Mouse (Mus musculus): ENCODE measurements at regions not wholly inside any gene's neighbourhood (a gene's known extent, or its start where the extent isn't known, plus 50 kb on each side); places are given as distances from the start of the nearest gene placed in this dataset.
A peak's percentile ranks its signal among the peaks of the same experiment; 100 is the strongest.

GRCm38 (mm10) chr13:107888571-107889451 lies 155.4 kb upstream of the Smim15 start:
- H3K4me1 ChIP-seq (ENCODE audit: control insufficient read depth, insufficient read depth, low read length) = peaks cover 13% of the 10 kb centered on the region; the same call in 1 of the 2 replicates
- H3K27ac ChIP-seq (ENCODE audit: low read length) = peak overlapping the region; percentile 88
- ATAC-seq (ENCODE audit: insufficient read depth, low FRiP score) = no peak
- under 1% methylated on average over 90 of the region's 127 CpGs for WGBS
- H3K4me3 ChIP-seq (replicated peaks; ENCODE audit: low read length) = peak overlapping the region; percentile 84
- H3K4me2 ChIP-seq (ENCODE audit: low read depth, low read length) = peak overlapping the region; percentile 78
- peak overlapping the region; percentile 92 for H3K9ac ChIP-seq (ENCODE audit: low read length)
- no peaks in the 10 kb centered on the region for H3K9me3 ChIP-seq (replicated peaks; ENCODE audit: control insufficient read depth, low read length)
- H3K27me3 ChIP-seq (ENCODE audit: control insufficient read depth, insufficient read depth, low read length) = 0 out of 2 replicates have a peak, but pooled peaks cover 1% of the 10 kb centered on the region
- no peaks in the 10 kb centered on the region for H3K36me3 ChIP-seq (ENCODE audit: control insufficient read depth, insufficient read depth, low read length)

- Histone ChIP-seq H3K9me3 (replicated peaks; ENCODE audit: control insufficient read depth, low read length) (no peaks in the 10 kb centered on the region), H3K4me1 (ENCODE audit: control insufficient read depth, insufficient read depth, low read length) (peaks cover 13% of the 10 kb centered on the region; the same call in 1 of the 2 replicates), H3K27me3 (ENCODE audit: control insufficient read depth, insufficient read depth, low read length) (no peaks in the 10 kb centered on the region), H3K36me3 (ENCODE audit: control insufficient read depth, insufficient read depth, low read length) (no peaks in the 10 kb centered on the region), H3K9ac (ENCODE audit: low read length) (peak overlapping the region; percentile 92), H3K27ac (ENCODE audit: low read length) (peak overlapping the region; percentile 88; the same call in 1 of the 2 replicates), H3K4me3 (replicated peaks; ENCODE audit: low read length) (peak overlapping the region; percentile 84), H3K4me2 (ENCODE audit: low read depth, low read length) (peak overlapping the region; percentile 78)
- 1% methylated on average over 9 of the region's 9 CpGs for WGBS
- no peak for ATAC-seq (ENCODE audit: insufficient read depth, low FRiP score)
These were observed 156.1 kb upstream of the Smim15 start for GRCm38 (mm10) chr13:107888231-107888555.

- Histone ChIP-seq H3K9me3 (replicated peaks; ENCODE audit: control insufficient read depth, low read length) (no peaks in the 10 kb centered on the region), H3K4me1 (ENCODE audit: control insufficient read depth, insufficient read depth, low read length) (peaks cover 13% of the 10 kb centered on the region; the same call in 1 of the 2 replicates), H3K9ac (ENCODE audit: low read length) (peak overlapping the region; percentile 92), H3K4me2 (ENCODE audit: low read depth, low read length) (peak overlapping the region; percentile 78), H3K4me3 (replicated peaks; ENCODE audit: low read length) (peak overlapping the region; percentile 84), H3K27ac (ENCODE audit: low read length) (0 out of 2 replicates have a peak overlapping the region, but pooled peaks have one; percentile 88), H3K36me3 (ENCODE audit: control insufficient read depth, insufficient read depth, low read length) (no peaks in the 10 kb centered on the region), H3K27me3 (ENCODE audit: control insufficient read depth, insufficient read depth, low read length) (no peaks in the 10 kb centered on the region)
- no peak for ATAC-seq (ENCODE audit: insufficient read depth, low FRiP score)
- 5% methylated on average over 16 of the region's 16 CpGs for WGBS
These were observed 156.6 kb upstream of the Smim15 start for GRCm38 (mm10) chr13:107887366-107888230.

- Histone ChIP-seq H3K4me2 (ENCODE audit: low read depth, low read length) (no peak overlapping the region), H3K9ac (ENCODE audit: low read length) (no peak overlapping the region), H3K4me3 (replicated peaks; ENCODE audit: low read length) (no peak overlapping the region), H3K9me3 (replicated peaks; ENCODE audit: control insufficient read depth, low read length) (no peaks in the 10 kb centered on the region), H3K36me3 (ENCODE audit: control insufficient read depth, insufficient read depth, low read length) (no peaks in the 10 kb centered on the region), H3K27ac (ENCODE audit: low read length) (no peak overlapping the region), H3K4me1 (ENCODE audit: control insufficient read depth, insufficient read depth, low read length) (peaks cover 11% of the 10 kb centered on the region), H3K27me3 (ENCODE audit: control insufficient read depth, insufficient read depth, low read length) (no peaks in the 10 kb centered on the region)
- no peak for ATAC-seq (ENCODE audit: insufficient read depth, low FRiP score)
- 85% methylated on average over 3 of the region's 3 CpGs for WGBS
These were observed 159.4 kb upstream of the Smim15 start for GRCm38 (mm10) chr13:107884836-107885235.

GRCm38 (mm10) chr13:107882337-107882736 lies 161.9 kb upstream of the Smim15 start:
- Histone ChIP-seq H3K4me3 (replicated peaks; ENCODE audit: low read length) (no peak overlapping the region), H3K9me3 (replicated peaks; ENCODE audit: control insufficient read depth, low read length) (no peaks in the 10 kb centered on the region), H3K27ac (ENCODE audit: low read length) (no peak overlapping the region), H3K27me3 (ENCODE audit: control insufficient read depth, insufficient read depth, low read length) (no peaks in the 10 kb centered on the region), H3K4me1 (ENCODE audit: control insufficient read depth, insufficient read depth, low read length) (peaks cover 13% of the 10 kb centered on the region), H3K36me3 (ENCODE audit: control insufficient read depth, insufficient read depth, low read length) (no peaks in the 10 kb centered on the region), H3K4me2 (ENCODE audit: low read depth, low read length) (no peak overlapping the region), H3K9ac (ENCODE audit: low read length) (no peak overlapping the region)
- ATAC-seq (ENCODE audit: insufficient read depth, low FRiP score) = no peak
- 72% methylated on average over 5 of the region's 5 CpGs for WGBS

- no peak overlapping the region for H3K9ac ChIP-seq (ENCODE audit: low read length)
- no peak for ATAC-seq (ENCODE audit: insufficient read depth, low FRiP score)
- no peaks in the 10 kb centered on the region for H3K36me3 ChIP-seq (ENCODE audit: control insufficient read depth, insufficient read depth, low read length)
- H3K9me3 ChIP-seq (replicated peaks; ENCODE audit: control insufficient read depth, low read length) = no peaks in the 10 kb centered on the region
- H3K4me2 ChIP-seq (ENCODE audit: low read depth, low read length) = no peak overlapping the region
- H3K4me3 ChIP-seq (replicated peaks; ENCODE audit: low read length) = no peak overlapping the region
- H3K27me3 ChIP-seq (ENCODE audit: control insufficient read depth, insufficient read depth, low read length) = no peaks in the 10 kb centered on the region
- H3K4me1 ChIP-seq (ENCODE audit: control insufficient read depth, insufficient read depth, low read length) = peaks cover 10% of the 10 kb centered on the region
- WGBS = 98% methylated on average over 2 of the region's 2 CpGs
- H3K27ac ChIP-seq (ENCODE audit: low read length) = no peak overlapping the region
These were observed 163.7 kb upstream of the Smim15 start for GRCm38 (mm10) chr13:107880551-107880950.

- peak; percentile 50; the same call in 1 of the 2 replicates for ATAC-seq (ENCODE audit: insufficient read depth, low FRiP score)
- H3K4me2 ChIP-seq (ENCODE audit: low read depth, low read length) = no peak overlapping the region
- H3K36me3 ChIP-seq (ENCODE audit: control insufficient read depth, insufficient read depth, low read length) = no peaks in the 10 kb centered on the region
- no peaks in the 10 kb centered on the region for H3K27me3 ChIP-seq (ENCODE audit: control insufficient read depth, insufficient read depth, low read length)
- H3K9ac ChIP-seq (ENCODE audit: low read length) = no peak overlapping the region
- H3K4me1 ChIP-seq (ENCODE audit: control insufficient read depth, insufficient read depth, low read length) = peaks cover 10% of the 10 kb centered on the region
- H3K9me3 ChIP-seq (replicated peaks; ENCODE audit: control insufficient read depth, low read length) = no peaks in the 10 kb centered on the region
- no peak overlapping the region for H3K4me3 ChIP-seq (replicated peaks; ENCODE audit: low read length)
- H3K27ac ChIP-seq (ENCODE audit: low read length) = no peak overlapping the region
- 51% methylated on average over 7 of the region's 8 CpGs for WGBS
These were observed 164.7 kb upstream of the Smim15 start for GRCm38 (mm10) chr13:107879535-107879934.

- Histone ChIP-seq H3K36me3 (ENCODE audit: control insufficient read depth, insufficient read depth, low read length) (no peaks in the 10 kb centered on the region), H3K9me3 (replicated peaks; ENCODE audit: control insufficient read depth, low read length) (no peaks in the 10 kb centered on the region), H3K4me2 (ENCODE audit: low read depth, low read length) (no peak overlapping the region), H3K27me3 (ENCODE audit: control insufficient read depth, insufficient read depth, low read length) (no peaks in the 10 kb centered on the region), H3K4me1 (ENCODE audit: control insufficient read depth, insufficient read depth, low read length) (peaks cover 8% of the 10 kb centered on the region), H3K9ac (ENCODE audit: low read length) (no peak overlapping the region), H3K4me3 (replicated peaks; ENCODE audit: low read length) (no peak overlapping the region), H3K27ac (ENCODE audit: low read length) (no peak overlapping the region)
- WGBS = 78% methylated on average over 3 of the region's 3 CpGs
- no peak for ATAC-seq (ENCODE audit: insufficient read depth, low FRiP score)
These were observed 165.3 kb upstream of the Smim15 start for GRCm38 (mm10) chr13:107878980-107879379.

- Histone ChIP-seq H3K9me3 (replicated peaks; ENCODE audit: control insufficient read depth, low read length) (no peaks in the 10 kb centered on the region), H3K27ac (ENCODE audit: low read length) (no peak overlapping the region), H3K4me1 (ENCODE audit: control insufficient read depth, insufficient read depth, low read length) (peaks cover 11% of the 10 kb centered on the region), H3K9ac (ENCODE audit: low read length) (no peak overlapping the region), H3K4me3 (replicated peaks; ENCODE audit: low read length) (no peak overlapping the region), H3K27me3 (ENCODE audit: control insufficient read depth, insufficient read depth, low read length) (no peaks in the 10 kb centered on the region), H3K4me2 (ENCODE audit: low read depth, low read length) (no peak overlapping the region), H3K36me3 (ENCODE audit: control insufficient read depth, insufficient read depth, low read length) (no peaks in the 10 kb centered on the region)
- ATAC-seq (ENCODE audit: insufficient read depth, low FRiP score) = no peak
- 39% methylated on average over 2 of the region's 2 CpGs for WGBS
These were observed 171.0 kb upstream of the Smim15 start for GRCm38 (mm10) chr13:107873244-107873667.
